ENCODE assay signal across 17 mouse cellular contexts in the genomic region with DNA sequence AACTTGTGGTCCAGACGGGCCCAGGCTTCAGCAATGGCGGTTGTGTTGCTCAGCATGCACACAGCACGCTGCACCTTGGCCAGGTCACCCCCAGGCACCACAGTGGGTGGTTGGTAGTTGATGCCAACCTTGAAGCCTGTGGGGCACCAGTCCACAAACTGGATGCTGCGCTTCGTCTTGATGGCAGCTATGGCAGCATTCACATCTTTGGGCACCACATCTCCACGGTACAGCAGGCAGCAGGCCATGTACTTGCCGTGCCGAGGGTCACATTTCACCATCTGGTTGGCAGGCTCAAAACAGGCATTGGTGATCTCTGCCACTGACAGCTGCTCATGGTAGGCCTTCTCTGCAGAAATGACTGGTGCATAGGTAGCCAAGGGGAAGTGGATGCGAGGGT. TPM values are rescaled to one million over a fixed set of nuclear protein-coding genes. Genes with fewer than 3 reads are reported as not detected.
DNase-seq lines count a peak whose midpoint lies in the region; ATAC-seq and TF ChIP-seq lines count a peak whose summit lies in the region.
"Had no signal": no experiment of that assay in that cellular context is flagged by ENCODE, and none has a peak within 500 bp of the region (broad histone marks: within the 10 kb centered on the region; RNA-seq: fewer than 3 reads in every experiment).

No protein-coding gene starts in this region.

- TF ChIP-seq EP300 in lung, postnatal 0 days (IDR thresholded peaks at IDR 0.05), result no peak

- peak; percentile 72 for DNase-seq in gastrocnemius, adult 18-20 months (ENCODE audit: low spot score)
- DNase-seq in gastrocnemius, postnatal 4 days (ENCODE audit: low spot score in 2 of 2), result no peak
- DNase-seq in lung, adult 2 months, result no peak
- no peak for DNase-seq in lung, postnatal 0 days (ENCODE audit: low spot score)
- no peak for DNase-seq in liver, embryonic 11.5 days (ENCODE audit: low spot score)
- no peak for DNase-seq in right cerebral cortex, postnatal 36 days (ENCODE audit: low spot score in 2 of 2)
- DNase-seq: adrenal gland, adult 8-10 months; lung, postnatal 10 days had no signal

- H3K4me2 ChIP-seq in lung, postnatal 0 days (replicated peaks; ENCODE audit: low read depth, low read length), result no peak overlapping the region
- peak overlapping the region; percentile 100 for H3K4me2 ChIP-seq in liver, embryonic 11.5 days
- no peak overlapping the region for H3K4me2 ChIP-seq in stomach, embryonic 16.5 days (ENCODE audit: low read depth, low read length)
- H3K4me2 ChIP-seq: hindbrain, embryonic 13.5 days; midbrain, embryonic 15.5 days had no signal

- H3K36me3 ChIP-seq in lung, postnatal 0 days (ENCODE audit: insufficient read depth, low read length), result peaks cover 10% of the 10 kb centered on the region; the same call in 1 of the 2 replicates
- peaks cover 31% of the 10 kb centered on the region for H3K36me3 ChIP-seq in liver, embryonic 11.5 days (ENCODE audit: control insufficient read depth, insufficient read depth, low read length)
- H3K36me3 ChIP-seq in stomach, embryonic 16.5 days (ENCODE audit: control insufficient read depth, insufficient read depth, low read length), result peaks cover 9% of the 10 kb centered on the region

- peaks cover 3% of the 10 kb centered on the region; the same call in 1 of the 2 replicates for H3K27me3 ChIP-seq in lung, postnatal 0 days (replicated peaks; ENCODE audit: insufficient read depth, low read length)
- H3K27me3 ChIP-seq in liver, embryonic 11.5 days (replicated peaks; ENCODE audit: control insufficient read depth, insufficient read depth, low read length), result peaks cover 15% of the 10 kb centered on the region
- H3K27me3 ChIP-seq in stomach, embryonic 16.5 days (ENCODE audit: control insufficient read depth, insufficient read depth, low read length), result peaks cover 2% of the 10 kb centered on the region; the same call in 1 of the 2 replicates

- WGBS in lung, adult 2 months, result 88% methylated on average over 9 of the region's 9 CpGs
- 91% methylated on average over 9 of the region's 9 CpGs for WGBS in lung, postnatal 0 days
- WGBS in liver, embryonic 11.5 days, result 94% methylated on average over 9 of the region's 9 CpGs
- WGBS in stomach, embryonic 16.5 days, result 94% methylated on average over 9 of the region's 9 CpGs

- no peak for TF ChIP-seq CTCF in lung, adult 2 months (IDR thresholded peaks at IDR 0.05; ENCODE audit: insufficient read depth, low read length)
- no peak for TF ChIP-seq CTCF in lung, postnatal 0 days (IDR thresholded peaks at IDR 0.05)

- no peak overlapping the region for H3K27ac ChIP-seq in lung, postnatal 0 days (ENCODE audit: low read length)
- peak overlapping the region; percentile 30 for H3K27ac ChIP-seq in liver, embryonic 11.5 days (ENCODE audit: low read depth, low read length)
- H3K27ac ChIP-seq in stomach, embryonic 16.5 days (ENCODE audit: low read length), result peak overlapping the region; percentile 88
- H3K27ac ChIP-seq: heart, embryonic 13.5 days; hindbrain, embryonic 13.5 days; midbrain, embryonic 15.5 days had no signal

- peak; percentile 20; the same call in 1 of the 2 replicates for TF ChIP-seq POLR2A in lung, adult 2 months (IDR thresholded peaks at IDR 0.05; ENCODE audit: borderline replicate concordance, extremely low read depth, low read depth, low read length)

- ATAC-seq in lung, postnatal 0 days, result no peak
- ATAC-seq in liver, embryonic 11.5 days (replicated peaks; ENCODE audit: low FRiP score), result no peak
- ATAC-seq in stomach, embryonic 16.5 days (ENCODE audit: insufficient read depth, low FRiP score), result no peak
- no peak for ATAC-seq in CD4-positive, CD25-positive, alpha-beta regulatory T cell, adult 4 months
- ATAC-seq: forebrain, embryonic 16.5 days; midbrain, embryonic 15.5 days had no signal

- no peak overlapping the region for H3K9ac ChIP-seq in lung, postnatal 0 days (replicated peaks; ENCODE audit: low read depth)
- peak overlapping the region; percentile 12; the same call in 1 of the 2 replicates for H3K9ac ChIP-seq in liver, embryonic 11.5 days (ENCODE audit: low read depth, low read length)
- H3K9ac ChIP-seq in stomach, embryonic 16.5 days (ENCODE audit: low read length), result no peak overlapping the region
- H3K9ac ChIP-seq: heart, embryonic 13.5 days; hindbrain, embryonic 13.5 days; midbrain, embryonic 15.5 days had no signal

- H3K4me3 ChIP-seq in lung, adult 2 months (replicated peaks; ENCODE audit: extremely low read depth, low read depth, low read length), result no peak overlapping the region
- H3K4me3 ChIP-seq in lung, postnatal 0 days (ENCODE audit: low read depth, low read length), result no peak overlapping the region
- H3K4me3 ChIP-seq in liver, embryonic 11.5 days (ENCODE audit: low read depth, low read length), result 0 out of 2 replicates have a peak overlapping the region, but pooled peaks have one; percentile 8
- H3K4me3 ChIP-seq in stomach, embryonic 16.5 days (replicated peaks; ENCODE audit: low read length), result no peak overlapping the region
- H3K4me3 ChIP-seq: hindbrain, embryonic 13.5 days; midbrain, embryonic 15.5 days had no signal

- no peaks in the 10 kb centered on the region for H3K9me3 ChIP-seq in lung, postnatal 0 days (ENCODE audit: low read length)
- H3K9me3 ChIP-seq in liver, embryonic 11.5 days (ENCODE audit: control insufficient read depth, low read length), result no peaks in the 10 kb centered on the region
- H3K9me3 ChIP-seq in stomach, embryonic 16.5 days (replicated peaks; ENCODE audit: control insufficient read depth, low read length), result no peaks in the 10 kb centered on the region
- H3K9me3 ChIP-seq: heart, embryonic 13.5 days; hindbrain, embryonic 13.5 days; midbrain, embryonic 15.5 days had no signal

- peaks cover 11% of the 10 kb centered on the region for H3K4me1 ChIP-seq in lung, adult 2 months (ENCODE audit: control insufficient read depth, insufficient read depth, low read length)
- H3K4me1 ChIP-seq in lung, postnatal 0 days (ENCODE audit: insufficient read depth, low read depth, low read length), result peaks cover 12% of the 10 kb centered on the region
- peaks cover 59% of the 10 kb centered on the region for H3K4me1 ChIP-seq in liver, embryonic 11.5 days (replicated peaks; ENCODE audit: control insufficient read depth, insufficient read depth, low read length)
- peaks cover 32% of the 10 kb centered on the region for H3K4me1 ChIP-seq in stomach, embryonic 16.5 days (ENCODE audit: control insufficient read depth, insufficient read depth, low read length)

RNA-seq across cellular contexts. Expression of gene Tuba4a, which starts 3.9 kb away (rescaled TPM):
- total RNA-seq in gastrocnemius, adult 18-20 months (2021), result 1,000 to 10,000 TPM; 1,120 to 1,226 TPM
- 100 to 1,000 TPM; 486 to 515 TPM for total RNA-seq in gastrocnemius, postnatal 4 days (2021)
- 36.6 and 103 TPM in 2 replicates for polyA plus RNA-seq in lung, adult 2 months (2012; rRNA removed)
- polyA plus RNA-seq in lung, postnatal 0 days (2015; fragmentation: Nextera tagmentation; extraction: Ambion mirVana), result 46.6 and 50.5 TPM in 2 replicates
- 282 and 298 TPM in 2 replicates for polyA plus RNA-seq in liver, embryonic 11.5 days (2014; fragmentation: Nextera tagmentation; extraction: Ambion mirVana)
- polyA plus RNA-seq in stomach, embryonic 16.5 days (2015; fragmentation: Nextera tagmentation; extraction: Ambion mirVana), result 184 and 218 TPM in 2 replicates
- 100 to 1,000 TPM; 141 to 164 TPM for polyA plus RNA-seq in CD4-positive, CD25-positive, alpha-beta regulatory T cell, adult 4 months (2017; shearing (Covaris generic))

RNA-seq across cellular contexts. Expression of gene Stk16, which starts 5.1 kb away (rescaled TPM):
- 10 to 100 TPM; 18.7 to 23.3 TPM for total RNA-seq in gastrocnemius, adult 18-20 months (2021)
- total RNA-seq in gastrocnemius, postnatal 4 days (2021), result 10 to 100 TPM; 47.4 to 49.0 TPM
- 130 and 140 TPM in 2 replicates for polyA plus RNA-seq in lung, adult 2 months (2012; rRNA removed)
- polyA plus RNA-seq in lung, postnatal 0 days (2015; fragmentation: Nextera tagmentation; extraction: Ambion mirVana), result 75.8 and 77.0 TPM in 2 replicates
- 122 and 131 TPM in 2 replicates for polyA plus RNA-seq in liver, embryonic 11.5 days (2014; fragmentation: Nextera tagmentation; extraction: Ambion mirVana)
- 109 and 115 TPM in 2 replicates for polyA plus RNA-seq in stomach, embryonic 16.5 days (2015; fragmentation: Nextera tagmentation; extraction: Ambion mirVana)
- 10 to 100 TPM; 56.9 to 62.7 TPM for polyA plus RNA-seq in CD4-positive, CD25-positive, alpha-beta regulatory T cell, adult 4 months (2017; shearing (Covaris generic))

RNA-seq across cellular contexts. Expression of gene Glb1l, which starts 5.2 kb away (rescaled TPM):
- 1 to 10 TPM in 1 of 2 experiments, under 1 TPM in 1; 0.88 to 1.5 TPM for total RNA-seq in gastrocnemius, adult 18-20 months (2021)
- total RNA-seq in gastrocnemius, postnatal 4 days (2021), result 10 to 100 TPM; 10.5 to 11.9 TPM
- 8.8 and 15.4 TPM in 2 replicates for polyA plus RNA-seq in lung, adult 2 months (2012; rRNA removed)
- polyA plus RNA-seq in lung, postnatal 0 days (2015; fragmentation: Nextera tagmentation; extraction: Ambion mirVana), result 8.6 and 10.1 TPM in 2 replicates
- 8.0 and 9.1 TPM in 2 replicates for polyA plus RNA-seq in liver, embryonic 11.5 days (2014; fragmentation: Nextera tagmentation; extraction: Ambion mirVana)
- 18.2 and 20.1 TPM in 2 replicates for polyA plus RNA-seq in stomach, embryonic 16.5 days (2015; fragmentation: Nextera tagmentation; extraction: Ambion mirVana)
- polyA plus RNA-seq in CD4-positive, CD25-positive, alpha-beta regulatory T cell, adult 4 months (2017; shearing (Covaris generic)), result 10 to 100 TPM in 1 of 2 experiments, 1 to 10 TPM in 1; 8.0 to 19.2 TPM

RNA-seq across cellular contexts. Expression of gene A630095N17Rik, which starts 16.1 kb away (rescaled TPM):
- not detected for total RNA-seq in gastrocnemius, adult 18-20 months (2021)
- total RNA-seq in gastrocnemius, postnatal 4 days (2021), result not detected
- polyA plus RNA-seq in lung, adult 2 months (2012; rRNA removed), result not detected in 2 replicates
- polyA plus RNA-seq in lung, postnatal 0 days (2015; fragmentation: Nextera tagmentation; extraction: Ambion mirVana), result not detected in 2 replicates
- not detected in 2 replicates for polyA plus RNA-seq in liver, embryonic 11.5 days (2014; fragmentation: Nextera tagmentation; extraction: Ambion mirVana)
- polyA plus RNA-seq in stomach, embryonic 16.5 days (2015; fragmentation: Nextera tagmentation; extraction: Ambion mirVana), result not detected in 2 replicates
- polyA plus RNA-seq in CD4-positive, CD25-positive, alpha-beta regulatory T cell, adult 4 months (2017; shearing (Covaris generic)), result not detected
- total RNA-seq: adrenal gland, adult 8-10 months; neutrophil, adult 5-6 weeks had no signal
- polyA plus RNA-seq: embryonic facial prominence, embryonic 14.5 days; forebrain, embryonic 16.5 days; heart, embryonic 13.5 days; hindbrain, embryonic 13.5 days; midbrain, embryonic 15.5 days; stomach, embryonic 14.5 days had no signal

RNA-seq across cellular contexts. Expression of gene Dnajb2, which starts 20.4 kb away (rescaled TPM):
- 10 to 100 TPM; 74.2 to 86.4 TPM for total RNA-seq in gastrocnemius, adult 18-20 months (2021)
- total RNA-seq in gastrocnemius, postnatal 4 days (2021), result 10 to 100 TPM; 41.5 to 48.8 TPM
- 54.5 and 56.1 TPM in 2 replicates for polyA plus RNA-seq in lung, adult 2 months (2012; rRNA removed)
- 40.1 and 45.6 TPM in 2 replicates for polyA plus RNA-seq in lung, postnatal 0 days (2015; fragmentation: Nextera tagmentation; extraction: Ambion mirVana)
- polyA plus RNA-seq in liver, embryonic 11.5 days (2014; fragmentation: Nextera tagmentation; extraction: Ambion mirVana), result 13.6 and 17.5 TPM in 2 replicates
- 31.3 and 32.3 TPM in 2 replicates for polyA plus RNA-seq in stomach, embryonic 16.5 days (2015; fragmentation: Nextera tagmentation; extraction: Ambion mirVana)
- 10 to 100 TPM in 1 of 2 experiments, 1 to 10 TPM in 1; 10.0 to 10.3 TPM for polyA plus RNA-seq in CD4-positive, CD25-positive, alpha-beta regulatory T cell, adult 4 months (2017; shearing (Covaris generic))
